Mouse (Mus musculus): ENCODE results near the gene Ssr2. TPM values are rescaled to one million over a fixed set of nuclear protein-coding genes. Genes with fewer than 3 reads are reported as not detected.
"Not testable (repeated sequence)": the region's sequence is repeated elsewhere in the genome, so short reads cannot be mapped to it uniquely, and the experiment has no call there.

Gene Ssr2
- polyA plus RNA-seq, 1 experiment from 2014 or later = 278 TPM

DNA sequence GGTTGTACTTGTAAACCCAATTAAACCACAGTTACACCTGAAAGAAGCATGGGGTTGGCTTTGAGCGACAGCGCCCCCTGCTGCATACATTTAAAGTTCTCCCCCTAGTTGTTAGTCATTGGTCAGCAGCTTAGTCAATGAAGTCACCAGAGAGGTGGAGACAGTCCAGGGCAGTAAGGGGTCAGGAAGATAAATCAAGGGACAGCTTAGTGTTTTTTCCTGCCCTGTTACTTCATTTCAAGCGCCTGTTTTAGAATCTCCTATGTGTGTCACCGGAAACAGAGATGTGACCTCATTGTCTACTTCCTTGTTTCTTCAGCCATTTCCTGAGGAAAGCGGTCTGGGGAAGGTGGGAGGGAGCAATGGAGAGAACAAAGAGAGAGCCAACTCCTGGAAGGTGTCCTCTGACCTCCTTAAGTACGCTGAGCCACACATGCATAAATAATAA lies 28.1 kb downstream of the Ssr2 start:
- 18% methylated on average over 6 of the region's 6 CpGs for WGBS
- Histone ChIP-seq H3K4me3 (ENCODE audit: low read depth, low read length) (no peak overlapping the region), H3K36me3 (ENCODE audit: insufficient read depth) (no peaks in the 10 kb centered on the region), H3K27ac (ENCODE audit: low read depth) (peak overlapping the region; percentile 21), H3K27me3 (ENCODE audit: insufficient read depth, low read length) (no peaks in the 10 kb centered on the region), H3K4me1 (ENCODE audit: insufficient read depth) (no peaks in the 10 kb centered on the region), H3K9ac (no peak overlapping the region), H3K4me2 (no peak overlapping the region), H3K9me3 (ENCODE audit: low read depth, low read length) (no peaks in the 10 kb centered on the region)
- ATAC-seq (ENCODE audit: insufficient read depth) (peak; percentile 45; the same call in 1 of the 2 replicates), DNase-seq (peak; percentile 81)
- peak; percentile 84 for TF ChIP-seq CTCF (IDR thresholded peaks at IDR 0.05; ENCODE audit: low read depth)

DNA sequence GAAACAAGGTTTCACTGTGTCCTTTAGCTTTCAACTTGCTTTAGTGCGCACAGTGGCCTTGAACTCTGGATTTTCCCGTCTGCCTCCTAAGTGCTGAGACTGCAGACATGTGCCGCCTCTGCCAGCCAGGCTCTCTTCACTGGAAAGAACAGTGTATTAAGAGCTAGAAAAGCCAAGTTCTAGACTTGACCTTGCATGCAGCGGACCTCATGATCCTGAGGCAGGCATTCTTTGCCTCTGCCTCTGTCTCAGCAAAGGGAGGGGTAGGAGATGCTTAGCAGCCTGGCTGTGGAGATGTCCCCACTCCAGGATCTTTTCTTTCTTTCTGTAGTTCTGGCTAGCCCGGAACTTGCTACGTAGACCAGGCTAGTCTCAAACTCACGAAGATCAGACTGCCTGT lies 29.2 kb downstream of the Ssr2 start:
- DNase-seq (no peak), ATAC-seq (ENCODE audit: insufficient read depth) (no peak)
- Histone ChIP-seq H3K27me3 (ENCODE audit: insufficient read depth, low read length) (no peaks in the 10 kb centered on the region), H3K27ac (ENCODE audit: low read depth) (no peak overlapping the region), H3K4me3 (ENCODE audit: low read depth, low read length) (no peak overlapping the region), H3K4me2 (no peak overlapping the region), H3K9ac (no peak overlapping the region), H3K36me3 (ENCODE audit: insufficient read depth) (no peaks in the 10 kb centered on the region), H3K9me3 (ENCODE audit: low read depth, low read length) (no peaks in the 10 kb centered on the region), H3K4me1 (ENCODE audit: insufficient read depth) (no peaks in the 10 kb centered on the region)
- TF ChIP-seq CTCF (IDR thresholded peaks at IDR 0.05; ENCODE audit: low read depth) = no peak
- 89% methylated on average over 7 of the region's 7 CpGs for WGBS

GRCm38 (mm10) chr3:88605666-88606065 lies 30.0 kb downstream of the Ssr2 start, which contains the start of gene Arhgef2:
Gene Arhgef2, plus strand, starts transcription at chr3:88605966.
- H3K4me1 ChIP-seq (ENCODE audit: insufficient read depth); H3K4me3 ChIP-seq (ENCODE audit: low read depth, low read length); H3K36me3 ChIP-seq (ENCODE audit: insufficient read depth); ATAC-seq (ENCODE audit: insufficient read depth); DNase-seq; H3K9ac ChIP-seq; H3K27ac ChIP-seq (ENCODE audit: low read depth); H3K27me3 ChIP-seq (ENCODE audit: insufficient read depth, low read length); H3K9me3 ChIP-seq (ENCODE audit: low read depth, low read length): not testable (repeated sequence)
- WGBS = 92% methylated on average over 2 of the region's 2 CpGs
- H3K4me2 ChIP-seq = peak within 1 kb of the TSS; percentile 55; the same call in 1 of the 2 replicates

DNA sequence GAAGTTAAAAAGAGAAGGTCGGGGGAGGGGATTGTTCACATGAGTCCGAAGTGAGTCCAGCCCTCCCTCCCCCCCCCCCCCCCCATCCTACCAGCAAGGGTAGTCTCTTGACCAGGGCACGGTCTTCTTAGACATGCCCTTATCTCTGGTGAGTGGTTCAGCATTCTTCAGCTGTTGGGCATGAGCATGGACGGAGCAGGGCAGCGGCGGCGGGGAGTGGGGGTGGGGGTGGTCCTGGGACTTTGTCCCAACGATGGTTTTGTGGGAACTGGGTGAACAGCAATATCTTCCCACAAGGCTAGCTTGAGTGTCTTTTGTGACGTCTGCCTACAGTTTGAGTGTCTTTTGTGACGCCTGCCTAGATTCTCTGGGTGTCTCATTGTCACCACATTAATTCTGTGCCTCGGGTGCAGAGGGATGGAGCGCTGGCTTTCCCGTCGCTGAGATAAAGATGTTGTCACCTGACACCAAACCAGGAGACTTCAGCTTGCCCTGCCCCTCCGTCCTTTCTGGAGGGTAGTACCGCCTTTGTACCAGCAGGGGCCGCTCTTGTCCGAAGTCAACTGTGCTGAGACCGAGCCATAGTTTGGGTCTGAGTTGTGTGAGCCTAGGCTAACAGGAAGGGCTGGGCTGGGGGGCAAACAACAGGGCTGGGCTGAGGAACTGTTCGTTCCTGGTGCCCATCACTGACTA lies 31.5 kb downstream of the Ssr2 start:
- Histone ChIP-seq H3K36me3 (ENCODE audit: insufficient read depth) (no peaks in the 10 kb centered on the region), H3K27me3 (ENCODE audit: insufficient read depth, low read length) (no peaks in the 10 kb centered on the region), H3K4me3 (ENCODE audit: low read depth, low read length) (peak overlapping the region; percentile 12; the same call in 1 of the 2 replicates), H3K4me1 (ENCODE audit: insufficient read depth) (no peaks in the 10 kb centered on the region), H3K9me3 (ENCODE audit: low read depth, low read length) (no peaks in the 10 kb centered on the region), H3K27ac (ENCODE audit: low read depth) (no peak overlapping the region), H3K9ac (peak overlapping the region; percentile 31; the same call in 1 of the 2 replicates), H3K4me2 (peak overlapping the region; percentile 55)
- TF ChIP-seq CTCF (IDR thresholded peaks at IDR 0.05; ENCODE audit: low read depth) = peak; percentile 100
- ATAC-seq (ENCODE audit: insufficient read depth) (peak; percentile 91), DNase-seq (peak; percentile 94)
- WGBS = under 1% methylated on average over 20 of the region's 20 CpGs

- ATAC-seq (ENCODE audit: insufficient read depth) (no peak), DNase-seq (no peak)
- 26% methylated on average over 10 of the region's 10 CpGs for WGBS
- Histone ChIP-seq H3K27ac (ENCODE audit: low read depth) (no peak overlapping the region), H3K4me2 (peak overlapping the region; percentile 55), H3K4me3 (ENCODE audit: low read depth, low read length) (peak overlapping the region; percentile 12; the same call in 1 of the 2 replicates), H3K9ac (peak overlapping the region; percentile 31; the same call in 1 of the 2 replicates), H3K36me3 (ENCODE audit: insufficient read depth) (no peaks in the 10 kb centered on the region), H3K27me3 (ENCODE audit: insufficient read depth, low read length) (no peaks in the 10 kb centered on the region), H3K9me3 (ENCODE audit: low read depth, low read length) (no peaks in the 10 kb centered on the region), H3K4me1 (ENCODE audit: insufficient read depth) (no peaks in the 10 kb centered on the region)
- no peak for TF ChIP-seq CTCF (IDR thresholded peaks at IDR 0.05; ENCODE audit: low read depth)
These were observed 32.1 kb downstream of the Ssr2 start for GRCm38 (mm10) chr3:88607758-88608138.

- WGBS = 48% methylated on average over 4 of the region's 4 CpGs
- no peaks in the 10 kb centered on the region for H3K4me1 ChIP-seq (ENCODE audit: insufficient read depth)
- no peak overlapping the region for H3K27ac ChIP-seq (ENCODE audit: low read depth)
- H3K9me3 ChIP-seq (ENCODE audit: low read depth, low read length) = no peaks in the 10 kb centered on the region
- DNase-seq (no peak), ATAC-seq (ENCODE audit: insufficient read depth) (no peak)
- no peak overlapping the region for H3K4me2 ChIP-seq
- H3K4me3 ChIP-seq (ENCODE audit: low read depth, low read length) = no peak overlapping the region
- H3K36me3 ChIP-seq (ENCODE audit: insufficient read depth) = no peaks in the 10 kb centered on the region
- TF ChIP-seq CTCF (IDR thresholded peaks at IDR 0.05; ENCODE audit: low read depth) = no peak
- H3K27me3 ChIP-seq (ENCODE audit: insufficient read depth, low read length) = no peaks in the 10 kb centered on the region
- H3K9ac ChIP-seq = no peak overlapping the region
These were observed 33.4 kb downstream of the Ssr2 start for GRCm38 (mm10) chr3:88609066-88609465.

DNA sequence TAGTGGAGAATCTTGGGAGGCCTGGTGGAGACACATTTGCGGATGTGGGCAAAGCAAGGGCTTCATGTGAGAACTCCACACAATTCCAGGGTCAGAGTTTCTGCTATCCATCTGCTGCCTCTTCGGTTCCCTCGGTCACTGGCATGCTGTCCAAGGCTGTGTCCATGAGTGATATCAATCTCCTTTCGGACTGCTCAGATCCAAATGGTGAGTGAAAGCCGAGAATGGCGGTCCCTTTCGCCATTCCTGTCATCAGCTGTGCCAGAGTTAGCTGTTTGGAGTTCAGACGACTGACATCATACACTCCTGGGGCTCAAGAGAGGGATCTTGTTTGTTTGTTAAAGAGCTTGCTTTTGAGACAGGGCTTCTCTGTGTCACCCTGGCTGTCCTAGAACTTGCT lies 38.7 kb downstream of the Ssr2 start:
- WGBS = 55% methylated on average over 8 of the region's 8 CpGs
- Histone ChIP-seq H3K27ac (ENCODE audit: low read depth) (no peak overlapping the region), H3K27me3 (ENCODE audit: insufficient read depth, low read length) (no peaks in the 10 kb centered on the region), H3K4me3 (ENCODE audit: low read depth, low read length) (no peak overlapping the region), H3K36me3 (ENCODE audit: insufficient read depth) (no peaks in the 10 kb centered on the region), H3K9ac (no peak overlapping the region), H3K4me2 (no peak overlapping the region), H3K9me3 (ENCODE audit: low read depth, low read length) (no peaks in the 10 kb centered on the region), H3K4me1 (ENCODE audit: insufficient read depth) (peaks cover 14% of the 10 kb centered on the region)
- ATAC-seq (ENCODE audit: insufficient read depth) = no peak
- TF ChIP-seq CTCF (IDR thresholded peaks at IDR 0.05; ENCODE audit: low read depth) = no peak
- DNase-seq = no peak

Measured in lung, embryonic 14.5 days (tissue).